Mouse (Mus musculus): ENCODE measurements around the gene Ibtk.
"Not testable (repeated sequence)": the region's sequence is repeated elsewhere in the genome, so short reads cannot be mapped to it uniquely, and the experiment has no call there.

Gene Ibtk

DNA sequence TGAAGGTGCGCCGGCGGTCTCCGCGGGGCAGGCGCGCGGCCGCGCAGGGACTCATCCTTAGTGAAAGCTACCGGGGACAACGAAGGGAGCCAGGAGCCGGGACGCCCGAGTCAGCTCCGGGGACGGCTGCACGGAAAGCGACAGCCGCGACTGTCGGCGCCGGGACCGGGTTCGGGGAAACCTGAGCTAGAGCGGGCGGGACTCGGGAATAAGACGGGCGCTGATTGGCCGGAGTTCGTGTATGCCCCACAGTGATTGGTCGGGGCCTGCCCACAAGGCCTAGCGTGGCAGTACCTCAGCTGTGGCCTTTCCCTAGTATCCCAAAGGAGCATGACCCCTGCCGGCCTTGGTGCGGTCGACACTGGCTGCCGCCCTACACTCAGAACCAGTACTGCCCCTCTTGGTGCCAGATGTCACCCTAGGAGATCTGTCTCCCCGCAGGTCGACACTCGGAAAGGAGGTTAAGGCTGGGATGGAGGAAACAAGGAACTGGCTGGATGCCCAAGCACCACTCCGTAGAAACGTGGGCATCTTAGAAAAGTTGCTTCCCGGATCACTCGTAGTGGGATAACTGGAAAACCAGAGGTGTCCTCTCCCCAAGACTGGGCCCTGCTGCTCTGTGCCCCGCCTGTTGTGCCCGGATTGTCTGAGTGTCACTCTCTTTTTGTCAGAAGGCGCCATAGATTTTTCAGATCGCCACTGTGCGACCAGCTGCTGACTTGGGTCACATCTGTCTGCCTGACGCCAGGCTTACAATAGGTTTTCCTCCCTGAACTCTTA, at the start of gene Ibtk:
Gene Ibtk, minus strand, starts transcription at position 193 of the 780 bp plus-strand sequence.
- peak; percentile 90 to 96 for DNase-seq

DNA sequence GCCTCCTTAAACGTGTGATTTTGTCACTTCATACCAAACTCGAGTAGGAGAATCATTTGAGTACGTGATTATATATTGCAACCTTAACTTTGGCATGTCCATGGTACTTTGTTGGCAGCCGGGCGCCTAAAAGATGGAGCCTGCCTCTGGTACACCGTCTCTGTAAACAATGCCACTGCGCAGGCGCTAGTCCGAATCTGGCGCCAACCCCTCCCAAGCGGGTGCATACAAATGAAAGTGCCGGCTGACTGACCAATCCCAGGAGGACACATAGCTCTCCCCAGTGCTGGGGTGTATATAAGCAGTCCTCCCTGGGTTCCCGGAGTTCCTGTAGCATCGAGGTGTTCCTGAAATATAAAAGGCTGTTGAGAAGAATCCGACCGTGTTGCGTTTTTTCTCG, 42.4 kb upstream of the Ibtk start:
- not testable (repeated sequence) for DNase-seq

DNA sequence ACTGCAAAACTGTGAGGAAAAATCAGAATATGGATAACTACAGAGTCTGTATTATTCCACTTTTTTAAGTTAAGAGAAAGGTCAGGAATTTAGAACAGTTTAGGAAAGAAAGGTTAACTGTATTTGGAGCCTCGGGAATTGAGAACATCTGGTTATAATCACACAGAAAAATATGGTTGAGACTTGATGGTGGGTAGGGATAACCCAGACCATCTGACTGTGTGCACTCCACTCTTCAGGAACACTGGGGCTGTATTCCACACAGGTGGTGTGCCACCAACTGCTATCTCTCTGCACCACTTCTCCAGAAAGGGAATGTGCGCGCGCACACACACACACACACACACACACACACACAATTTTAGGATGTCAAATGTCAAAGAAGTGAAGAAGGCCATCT, 31.1 kb upstream of the Ibtk start:
- DNase-seq, result no peak

DNA sequence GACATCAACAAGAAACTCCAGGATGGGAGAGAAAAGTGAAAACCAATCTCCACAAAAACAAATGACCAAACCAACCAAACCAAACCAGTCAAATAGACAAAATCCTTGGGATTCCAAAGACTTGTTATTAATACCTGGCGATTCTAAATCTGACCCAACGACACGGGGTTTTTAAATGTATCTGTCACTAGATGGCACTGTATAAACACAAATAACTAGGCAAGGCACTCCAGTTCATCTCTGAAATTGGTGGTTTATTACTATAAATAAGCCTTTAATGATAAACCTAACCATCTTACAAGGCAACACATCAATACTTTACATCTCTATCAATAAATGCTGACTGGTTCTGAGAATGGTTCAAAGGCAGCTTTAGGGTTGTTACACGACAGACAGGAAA, 30.3 kb upstream of the Ibtk start:
- no peak for DNase-seq

DNA sequence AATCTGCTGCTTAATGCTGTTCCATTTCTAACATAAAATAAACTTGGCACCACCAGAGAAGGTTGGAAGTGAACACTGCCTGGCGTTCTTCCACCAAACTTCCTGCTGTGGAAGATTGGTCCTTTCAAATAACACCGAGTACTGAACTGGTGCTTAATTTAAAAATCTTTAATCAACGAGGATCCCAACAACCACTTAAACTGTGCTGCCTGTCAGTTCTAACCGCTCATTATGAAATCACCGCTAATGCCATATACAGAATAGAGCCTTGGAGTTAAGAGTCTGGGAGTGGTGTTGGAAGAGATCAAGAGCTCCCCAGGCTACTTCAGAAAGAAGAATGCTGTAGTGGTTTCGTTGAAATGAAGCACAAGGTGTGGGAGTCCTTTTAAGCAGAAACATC, 28.4 kb upstream of the Ibtk start:
- no peak for DNase-seq

GRCm38 (mm10) chr9:85772280-85772679, 23.1 kb upstream of the Ibtk start:
- DNase-seq, result no peak

DNA sequence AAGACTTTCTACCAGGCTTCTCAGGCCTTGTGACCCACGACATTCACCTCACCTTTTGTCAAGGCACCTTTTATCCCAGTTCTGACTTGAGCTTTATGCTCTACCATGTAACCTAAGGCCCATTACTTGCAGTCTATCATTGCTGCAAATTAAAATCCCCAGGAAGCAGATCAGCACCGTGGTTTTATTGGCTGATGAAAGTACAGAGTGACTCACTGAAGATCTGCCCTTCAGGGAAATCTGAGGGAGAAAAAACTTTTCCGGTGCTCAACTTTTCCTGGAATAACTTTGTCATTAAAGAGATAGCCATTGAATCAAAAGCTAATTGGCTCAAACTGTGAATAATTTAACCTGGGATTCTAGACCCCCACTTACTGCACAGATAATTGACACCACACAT, 22.3 kb upstream of the Ibtk start:
- DNase-seq, result no peak

GRCm38 (mm10) chr9:85770369-85770768, 21.2 kb upstream of the Ibtk start:
- no peak for DNase-seq

DNA sequence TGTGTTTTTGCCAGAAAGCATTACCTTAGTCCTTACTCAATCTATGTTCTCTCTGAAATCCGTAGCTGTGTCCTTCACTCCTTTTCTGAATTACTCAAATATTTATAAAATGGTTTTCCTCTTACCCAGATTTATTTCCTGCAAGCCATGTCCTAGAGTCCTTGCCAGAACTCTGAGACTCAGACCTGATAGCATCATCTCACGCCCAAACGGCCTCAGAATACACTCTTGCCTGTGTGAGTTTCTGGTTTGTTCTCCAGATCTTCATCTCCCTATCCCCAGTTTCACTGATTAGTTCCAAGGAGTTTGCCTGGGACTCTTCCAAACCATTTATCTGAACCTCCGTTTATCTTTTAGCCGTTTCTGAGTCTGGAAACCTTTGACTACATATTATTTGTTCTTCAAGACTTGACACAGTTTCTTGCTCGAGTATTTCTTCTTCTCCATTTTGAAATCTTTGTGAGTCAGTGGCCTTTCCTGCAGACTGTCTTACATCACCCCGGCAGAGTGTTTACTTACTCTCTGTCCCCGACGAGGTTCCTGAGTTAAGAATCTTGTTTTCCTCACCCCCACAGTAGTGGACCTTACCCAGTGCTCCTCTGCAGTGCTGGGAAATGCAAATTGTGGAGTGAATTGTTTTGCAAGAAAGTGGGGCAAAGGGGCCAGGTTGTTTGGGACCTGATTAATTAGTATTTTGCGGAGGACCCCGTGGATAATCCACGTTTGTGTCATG, 20.1 kb upstream of the Ibtk start:
- no peak for DNase-seq

DNA sequence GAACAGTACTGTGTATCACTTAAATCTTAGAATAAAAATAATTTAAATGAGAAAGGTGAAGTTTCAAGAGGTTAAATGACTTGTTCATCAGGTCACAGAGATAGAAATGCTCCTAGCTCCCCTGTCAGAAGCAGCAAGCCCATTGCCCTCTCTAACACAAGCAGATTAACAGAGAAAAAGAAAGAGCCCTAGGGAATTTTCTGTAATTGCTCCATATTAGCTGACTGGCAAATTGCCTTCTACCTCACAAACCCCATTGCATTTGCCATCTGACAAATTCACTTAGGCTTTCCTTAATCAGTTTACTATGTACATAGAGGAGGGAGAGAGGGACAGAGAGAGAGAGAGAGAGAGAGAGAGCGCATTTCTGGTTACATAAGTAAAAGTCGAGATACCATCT, 18.1 kb upstream of the Ibtk start:
- DNase-seq, result no peak

GRCm38 (mm10) chr9:85762476-85762875, 13.3 kb upstream of the Ibtk start:
- no peak for DNase-seq

- no peak for DNase-seq
Observed at GRCm38 (mm10) chr9:85750797-85751196, 1.7 kb upstream of the Ibtk start.

- no peak for DNase-seq
Observed at GRCm38 (mm10) chr9:85749922-85750509, 882 bp upstream of the Ibtk start.

GRCm38 (mm10) chr9:85748204-85749141, 661 bp downstream of the Ibtk start:
- peak; percentile 59 to 72 for DNase-seq

DNA sequence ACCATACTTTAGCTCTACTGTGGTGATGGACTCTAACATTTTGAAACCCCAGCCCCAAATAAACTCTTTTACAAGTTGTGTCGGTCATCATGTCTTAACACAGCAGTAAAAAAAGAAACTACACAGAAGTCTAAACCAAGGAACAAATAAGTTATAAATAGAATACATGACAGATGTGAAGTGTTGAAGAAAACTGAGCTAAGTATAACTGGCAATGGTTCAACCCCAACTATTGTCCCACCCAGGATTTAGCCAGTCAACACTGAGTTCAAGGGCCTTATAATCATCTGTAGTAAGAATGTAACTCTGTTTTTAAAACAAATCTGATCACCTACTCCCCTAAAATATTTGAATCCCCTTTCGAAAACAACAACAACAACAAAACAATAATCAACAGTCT, 3.6 kb downstream of the Ibtk start:
- no peak for DNase-seq

- DNase-seq, result no peak
Observed at GRCm38 (mm10) chr9:85743358-85743757, 5.8 kb downstream of the Ibtk start.

GRCm38 (mm10) chr9:85742107-85742506, 7.0 kb downstream of the Ibtk start:
- DNase-seq, result no peak

DNA sequence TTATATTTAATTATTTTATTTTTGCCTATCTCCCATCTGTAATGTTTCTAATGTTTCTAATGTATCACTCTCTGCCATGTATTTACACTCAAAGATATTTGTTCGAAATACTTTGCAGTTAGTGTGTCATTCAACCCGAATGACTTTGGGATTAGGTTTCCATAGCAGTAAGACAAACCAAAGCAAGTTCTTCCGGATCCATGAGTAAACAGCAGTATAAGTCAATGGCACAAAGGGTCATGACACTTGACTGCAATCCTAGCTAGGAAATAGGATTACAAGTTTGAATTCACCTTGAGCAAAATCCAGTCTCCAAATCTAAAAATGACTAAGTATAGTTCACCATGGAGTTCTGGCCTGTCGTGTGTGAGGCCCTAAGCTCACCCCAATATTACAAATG, 9.9 kb downstream of the Ibtk start:
- DNase-seq, result no peak

DNA sequence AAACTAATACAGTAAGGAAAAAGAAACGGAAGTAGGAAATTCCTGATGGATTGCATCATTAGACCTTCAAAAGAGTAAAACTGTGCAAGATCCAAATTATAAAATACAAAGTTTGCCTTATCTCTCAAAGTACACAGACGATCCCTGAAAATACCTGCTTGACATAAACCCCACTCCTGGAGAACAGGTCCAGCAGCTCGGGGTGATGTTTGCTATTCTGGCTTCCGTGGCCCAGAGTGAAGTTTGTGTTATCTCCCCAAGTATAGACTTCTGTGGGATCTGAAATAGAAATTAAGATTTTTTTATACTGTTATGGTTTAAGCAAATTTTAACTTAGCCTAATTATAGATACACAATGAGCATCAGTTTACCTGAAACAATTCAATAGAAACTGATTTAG, 14.3 kb downstream of the Ibtk start:
- DNase-seq, result no peak

- DNase-seq, result no peak
Observed at GRCm38 (mm10) chr9:85724078-85724477, 25.1 kb downstream of the Ibtk start.

DNA sequence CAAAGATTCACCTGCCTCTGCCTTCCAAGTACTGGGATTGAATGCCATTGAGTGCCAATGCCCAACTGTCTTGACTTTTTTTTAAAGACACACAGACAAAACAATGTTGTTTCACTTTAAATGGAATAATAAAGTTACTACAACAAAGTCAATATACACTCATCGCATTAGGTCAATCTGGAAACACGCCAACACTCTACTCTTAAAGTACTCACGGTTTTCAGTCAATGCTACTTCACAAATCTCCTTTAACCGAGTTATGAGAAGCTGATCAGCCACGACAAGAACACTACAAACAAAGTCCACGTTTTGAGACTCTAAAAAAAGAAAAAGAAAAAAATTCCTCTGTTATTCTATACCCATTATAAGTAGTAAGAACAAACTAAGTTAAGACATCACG, 31.8 kb downstream of the Ibtk start:
- no peak for DNase-seq

DNA sequence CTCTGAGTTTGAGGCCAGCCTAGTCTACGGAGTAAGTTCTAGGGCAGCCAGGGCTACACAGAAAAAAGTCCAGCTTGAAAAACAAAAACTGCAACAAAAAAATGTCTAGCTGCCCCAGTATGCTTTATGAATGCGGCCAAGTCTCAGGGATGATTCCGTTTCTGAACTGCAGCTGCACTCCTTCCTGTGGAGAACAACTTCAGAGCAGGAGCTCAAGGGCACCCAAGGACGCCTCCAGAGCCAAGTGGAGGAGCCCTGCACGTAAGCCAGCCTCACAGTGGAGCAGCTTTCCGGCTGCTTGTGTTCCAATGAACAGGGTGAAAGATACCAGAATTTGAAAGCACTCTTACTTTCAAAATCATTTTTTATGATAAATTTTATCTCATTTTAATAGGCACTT, 41.8 kb downstream of the Ibtk start:
- DNase-seq, result no peak

DNA sequence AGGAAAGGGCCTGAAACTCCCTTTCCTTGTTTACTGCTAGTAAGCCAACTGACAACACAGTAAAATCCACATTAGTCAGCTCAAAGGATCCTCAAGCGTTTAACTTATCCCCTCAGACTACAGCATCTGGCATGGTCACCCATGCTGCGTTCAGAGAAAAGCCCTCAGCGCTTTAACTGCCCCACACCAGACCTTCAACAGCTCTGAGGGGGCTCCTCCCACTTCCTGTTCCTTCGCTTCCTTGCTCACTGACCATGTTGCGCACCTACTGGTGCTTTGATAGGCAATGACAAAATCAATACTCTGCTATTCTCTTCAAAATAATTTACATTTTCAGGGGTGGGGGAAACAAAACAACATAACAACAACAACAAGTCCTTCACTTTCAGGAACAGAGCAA, 47.2 kb downstream of the Ibtk start:
- no peak for DNase-seq

Data from spleen, adult 18-20 months (tissue).